Mouse (Mus musculus): Measurements from ENCODE around the gene Ndufb6.

GRCm38 (mm10) chr4:40233062-40233664 lies 46.1 kb downstream of the Ndufb6 start:
- TF ChIP-seq GATA1 (IDR thresholded peaks at IDR 0.05; ENCODE audit: low read length) (no peak), TAL1 (IDR thresholded peaks at IDR 0.05; ENCODE audit: low read length) (no peak)

Data from erythroblast, embryonic 14.5 days (primary cell).